Comparison of ENCODE assay signal across 8 mouse cellular contexts in the genomic region with DNA sequence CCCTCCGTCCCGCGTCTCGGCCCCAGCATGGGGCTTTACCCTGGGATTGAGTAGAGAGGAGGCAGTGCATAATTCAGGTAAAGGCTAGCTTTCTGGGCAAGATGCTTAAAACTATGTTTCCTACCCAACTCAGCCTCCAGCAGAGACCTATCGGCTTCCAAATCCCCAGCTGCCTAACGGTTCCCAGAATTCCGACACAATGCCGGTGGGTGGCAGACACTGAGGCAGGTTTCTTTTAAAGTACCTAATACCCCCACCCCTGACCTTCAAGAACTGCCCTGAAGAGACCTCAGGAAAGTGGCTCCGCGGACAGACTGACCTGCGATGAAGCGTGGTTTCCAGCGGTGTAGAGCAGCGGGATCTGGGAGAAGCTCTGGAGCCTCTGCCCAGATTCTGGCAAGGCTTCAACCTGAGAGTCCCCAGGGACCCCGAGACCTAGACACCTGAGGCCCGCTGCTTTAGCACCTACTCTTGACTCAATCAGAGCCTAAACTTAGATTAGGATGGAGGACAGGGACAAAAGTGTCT. TPM values are rescaled to one million over a fixed set of nuclear protein-coding genes. Genes with fewer than 3 reads are reported as not detected.
A peak's percentile ranks its signal among the peaks of the same experiment; 100 is the strongest.
DNase-seq lines count a peak whose midpoint lies in the region; ATAC-seq and TF ChIP-seq lines count a peak whose summit lies in the region.

No protein-coding gene starts in this region.

- peak overlapping the region; percentile 12; the same call in 1 of the 2 replicates for H3K4me3 ChIP-seq in spleen, adult 2 months (ENCODE audit: extremely low read depth, insufficient read depth, insufficient read length)
- H3K4me3 ChIP-seq in forebrain, embryonic 15.5 days, result peak overlapping the region; percentile 41
- peak overlapping the region; percentile 44 for H3K4me3 ChIP-seq in liver, embryonic 12.5 days
- H3K4me3 ChIP-seq in stomach, postnatal 0 days (ENCODE audit: low read depth, low read length), result peak overlapping the region; percentile 41

- peaks cover 21% of the 10 kb centered on the region for H3K27me3 ChIP-seq in spleen, adult 2 months (ENCODE audit: control insufficient read depth, insufficient read depth, low read length)
- peaks cover 55% of the 10 kb centered on the region for H3K27me3 ChIP-seq in forebrain, embryonic 15.5 days
- H3K27me3 ChIP-seq in liver, embryonic 12.5 days (replicated peaks), result peaks cover 94% of the 10 kb centered on the region
- H3K27me3 ChIP-seq in stomach, postnatal 0 days (ENCODE audit: control insufficient read depth, insufficient read depth, low read length), result 0 out of 2 replicates have a peak, but pooled peaks cover 5% of the 10 kb centered on the region

- peak overlapping the region; percentile 87 for H3K4me2 ChIP-seq in forebrain, embryonic 15.5 days (replicated peaks)
- H3K4me2 ChIP-seq in liver, embryonic 12.5 days, result peak overlapping the region; percentile 65
- peak overlapping the region; percentile 68 for H3K4me2 ChIP-seq in stomach, postnatal 0 days (replicated peaks; ENCODE audit: low read depth)

- H3K9me3 ChIP-seq in forebrain, embryonic 15.5 days, result no peaks in the 10 kb centered on the region
- H3K9me3 ChIP-seq in liver, embryonic 12.5 days (replicated peaks), result no peaks in the 10 kb centered on the region
- no peaks in the 10 kb centered on the region for H3K9me3 ChIP-seq in stomach, postnatal 0 days (ENCODE audit: control insufficient read depth, low read length)

- 10% methylated on average over 16 of the region's 16 CpGs for WGBS in spleen, adult 2 months
- under 1% methylated on average over 16 of the region's 16 CpGs for WGBS in forebrain, embryonic 15.5 days
- 10% methylated on average over 16 of the region's 16 CpGs for WGBS in liver, embryonic 12.5 days (ENCODE audit: insufficient replicate concordance)
- WGBS in stomach, postnatal 0 days, result 2% methylated on average over 16 of the region's 16 CpGs

- TF ChIP-seq POLR2A in spleen, adult 2 months (IDR thresholded peaks at IDR 0.05; ENCODE audit: low read depth, low read length), result no peak

- no peak for TF ChIP-seq EP300 in stomach, postnatal 0 days (optimal IDR thresholded peaks at IDR 0.05)

- H3K36me3 ChIP-seq in spleen, adult 2 months (ENCODE audit: control insufficient read depth, insufficient read depth, low read length), result no peaks in the 10 kb centered on the region
- H3K36me3 ChIP-seq in forebrain, embryonic 15.5 days, result no peaks in the 10 kb centered on the region
- no peaks in the 10 kb centered on the region for H3K36me3 ChIP-seq in liver, embryonic 12.5 days
- no peaks in the 10 kb centered on the region for H3K36me3 ChIP-seq in stomach, postnatal 0 days (ENCODE audit: control insufficient read depth, insufficient read depth, low read length)

- peaks cover 8% of the 10 kb centered on the region for H3K4me1 ChIP-seq in spleen, adult 2 months (ENCODE audit: control insufficient read depth, insufficient read depth, insufficient read length)
- H3K4me1 ChIP-seq in forebrain, embryonic 15.5 days, result peaks cover 35% of the 10 kb centered on the region
- H3K4me1 ChIP-seq in liver, embryonic 12.5 days, result peaks cover 17% of the 10 kb centered on the region; the same call in 1 of the 2 replicates
- peaks cover 8% of the 10 kb centered on the region; the same call in 1 of the 2 replicates for H3K4me1 ChIP-seq in stomach, postnatal 0 days (replicated peaks; ENCODE audit: control insufficient read depth, insufficient read depth)

- no peak for DNase-seq in spleen, adult 2 months (ENCODE audit: low read depth in 1 of 2, low spot score in 2 of 2)
- no peak for DNase-seq in spleen, postnatal 36 days (ENCODE audit: low spot score in 2 of 2)
- no peak for DNase-seq in stomach, postnatal 0 days (ENCODE audit: low spot score)
- DNase-seq in adrenal gland, adult 8-10 months, result no peak
- DNase-seq in frontal cortex, postnatal 10 days (ENCODE audit: low spot score in 2 of 2), result no peak
- DNase-seq in spleen, postnatal 10 days (ENCODE audit: low spot score in 2 of 2), result no peak

- peak overlapping the region; percentile 27 for H3K27ac ChIP-seq in spleen, adult 2 months (ENCODE audit: insufficient read depth, low read length)
- no peak overlapping the region for H3K27ac ChIP-seq in forebrain, embryonic 15.5 days (replicated peaks)
- no peak overlapping the region for H3K27ac ChIP-seq in liver, embryonic 12.5 days
- H3K27ac ChIP-seq in stomach, postnatal 0 days (replicated peaks), result peak overlapping the region; percentile 45

- ATAC-seq in forebrain, embryonic 15.5 days (replicated peaks), result no peak
- ATAC-seq in liver, embryonic 12.5 days, result no peak
- ATAC-seq in stomach, postnatal 0 days (ENCODE audit: low FRiP score, low TSS enrichment), result no peak

- no peak for TF ChIP-seq CTCF in spleen, adult 2 months (IDR thresholded peaks at IDR 0.05; ENCODE audit: extremely low read depth, insufficient read depth, insufficient read length, insufficient replicate concordance)
- TF ChIP-seq CTCF in stomach, postnatal 0 days (IDR thresholded peaks at IDR 0.05; ENCODE audit: low read depth), result no peak

- no peak overlapping the region for H3K9ac ChIP-seq in forebrain, embryonic 15.5 days (replicated peaks)
- no peak overlapping the region for H3K9ac ChIP-seq in liver, embryonic 12.5 days
- peak overlapping the region; percentile 54 for H3K9ac ChIP-seq in stomach, postnatal 0 days (ENCODE audit: low read length)

RNA-seq across cellular contexts. Expression of a gene that starts 0.4 kb away (rescaled TPM):
- 35.0 and 49.2 TPM in 2 replicates for polyA plus RNA-seq in spleen, adult 2 months (2012; rRNA removed)
- polyA plus RNA-seq in forebrain, embryonic 15.5 days (2015; fragmentation: Nextera tagmentation; extraction: Ambion mirVana), result 3.5 and 4.2 TPM in 2 replicates
- polyA plus RNA-seq in liver, embryonic 12.5 days (2016; fragmentation: Nextera tagmentation; extraction: Ambion mirVana), result 2.6 and 3.7 TPM in 2 replicates
- 5.5 and 6.9 TPM in 2 replicates for polyA plus RNA-seq in stomach, postnatal 0 days (2015; fragmentation: Nextera tagmentation; extraction: Ambion mirVana)
- total RNA-seq in adrenal gland, adult 8-10 months (2022), result 10 to 100 TPM; 35.6 to 48.3 (median 38.9) TPM

Comparison
In these comparisons a context has a peak if more than half of its experiments do, and no peak if none do; other contexts are left out.
1. H3K27ac ChIP-seq: peak in spleen, adult 2 months (single experiment) and stomach, postnatal 0 days (single experiment); none in forebrain, embryonic 15.5 days (single experiment) and liver, embryonic 12.5 days (single experiment).
2. Peak in every context shown above with its lines, with median percentiles within 50 percentile points of each other: H3K4me3 ChIP-seq and H3K4me2 ChIP-seq.